Mouse (Mus musculus) olfactory bulb, adult 2 months (tissue): ENCODE data around the gene Gm8297. TPM values are rescaled to one million over a fixed set of nuclear protein-coding genes. Genes with fewer than 3 reads are reported as not detected.
"Not testable (repeated sequence)": the region's sequence is repeated elsewhere in the genome, so short reads cannot be mapped to it uniquely, and the experiment has no call there.

Experiments used
- H3K27ac ChIP-seq: fragments of 200-500 bp; 2 replicates; pipeline ENCODE4 v1.5.1; 2012; ENCODE audit warnings: low read depth, low read length; ENCODE audit not compliant: insufficient read depth
- H3K4me1 ChIP-seq: fragments of 200-500 bp; 2 replicates; pipeline ENCODE4 v1.6.1; 2012; ENCODE audit warnings: low read length; ENCODE audit not compliant: control insufficient read depth, insufficient read depth
- H3K4me3 ChIP-seq: fragments of 200-500 bp; 2 replicates; pipeline ENCODE4 v1.5.1; 2012; ENCODE audit warnings: mild to moderate bottlenecking, low read depth, low read length, moderate library complexity; ENCODE audit not compliant: insufficient read depth
- WGBS: fragments of 180-500 bp; shearing (Covaris S2); methylation state at CpG from one replicate; pipeline ENCODE4 v1.1.7; 2018; 5-methylcytosine and 5-hydroxymethylcytosine counted together
- polyA plus RNA-seq: library from polyadenylated mRNA; stranded (reverse); fragments of >200 nt; gene quantifications from 2 replicates; pipeline ENCODE4 v1.2.4, GENCODE M21; 2012; ENCODE audit warnings: low replicate concordance; ENCODE audit not compliant: missing spikeins, insufficient read depth, insufficient read length

Gene Gm8297
- not detected in 2 replicates for polyA plus RNA-seq

- not testable (repeated sequence) for H3K4me1 ChIP-seq, H3K4me3 ChIP-seq, H3K27ac ChIP-seq
These were observed at the start of gene Gm8297 for GRCm38 (mm10) chr14:4983635-4984034. Gene Gm8297, plus strand, starts transcription at chr14:4983935.

- H3K4me3 ChIP-seq, H3K27ac ChIP-seq, H3K4me1 ChIP-seq: not testable (repeated sequence)
- WGBS = 77% methylated on average over 1 of the region's 2 CpGs
These were observed 31.9 kb downstream of the Gm8297 start, which contains the start of gene Gm3298 for GRCm38 (mm10) chr14:5015591-5015990. Gene Gm3298, plus strand, starts transcription at chr14:5015891.

Other genes with a start within 250 kb of the Gm8297 start
- gene Gm9602, start 207.6 kb upstream of the Gm8297 start, polyA plus RNA-seq = not detected in 2 replicates
- gene Gm3269, start 145.8 kb upstream of the Gm8297 start, polyA plus RNA-seq = not detected in 2 replicates
- not detected in 2 replicates for gene Gm3264, start 128.4 kb upstream of the Gm8297 start, polyA plus RNA-seq
- gene Gm3278, start 91.5 kb upstream of the Gm8297 start, polyA plus RNA-seq = not detected in 2 replicates
- not detected in 2 replicates for gene Gm3298, start 32.0 kb downstream of the Gm8297 start, polyA plus RNA-seq
- not detected in 2 replicates for gene 4930555G01Rik, start 66.7 kb downstream of the Gm8297 start, polyA plus RNA-seq
- not detected in 2 replicates for gene Gm8281, start 87.1 kb downstream of the Gm8297 start, polyA plus RNA-seq
- gene Gm8279, start 147.6 kb downstream of the Gm8297 start, polyA plus RNA-seq = not detected in 2 replicates
- not detected in 2 replicates for gene Gm3317, start 180.6 kb downstream of the Gm8297 start, polyA plus RNA-seq
- not detected in 2 replicates for gene Gm8271, start 201.9 kb downstream of the Gm8297 start, polyA plus RNA-seq